Mouse (Mus musculus): ENCODE measurements at regions not wholly inside any gene's neighbourhood (a gene's known extent, or its start where the extent isn't known, plus 50 kb on each side); places are given as distances from the start of the nearest gene placed in this dataset.
"Not testable (repeated sequence)": the region's sequence is repeated elsewhere in the genome, so short reads cannot be mapped to it uniquely, and the experiment has no call there.

- DNase-seq (ENCODE audit: low spot score): no peak
Observed at GRCm38 (mm10) chr13:72505954-72506353, 122.7 kb upstream of the Irx2 start.

GRCm38 (mm10) chr13:72538633-72539032 is 90.0 kb upstream of the Irx2 start:
- DNase-seq (ENCODE audit: low spot score): no peak

GRCm38 (mm10) chr13:72541706-72542105 is 86.9 kb upstream of the Irx2 start:
- DNase-seq (ENCODE audit: low spot score): no peak

- DNase-seq (ENCODE audit: low spot score): no peak
Observed at GRCm38 (mm10) chr13:72557951-72558350, 70.7 kb upstream of the Irx2 start.

- no peak for DNase-seq (ENCODE audit: low spot score)
Observed at GRCm38 (mm10) chr13:72571871-72572270, 56.7 kb upstream of the Irx2 start.

- no peak for DNase-seq (ENCODE audit: low spot score)
Observed at GRCm38 (mm10) chr13:72572846-72573245, 55.8 kb upstream of the Irx2 start.

GRCm38 (mm10) chr13:72574126-72574525 is 54.5 kb upstream of the Irx2 start:
- DNase-seq (ENCODE audit: low spot score): not testable (repeated sequence)

- DNase-seq (ENCODE audit: low spot score): no peak
Observed at GRCm38 (mm10) chr13:72576485-72576884, 52.1 kb upstream of the Irx2 start.

- no peak for DNase-seq (ENCODE audit: low spot score)
Observed at GRCm38 (mm10) chr13:72578416-72578815, 50.2 kb upstream of the Irx2 start.
